Mouse (Mus musculus): ENCODE measurements around the gene Gm37240. TPM values are rescaled to one million over a fixed set of nuclear protein-coding genes. Genes with fewer than 3 reads are reported as not detected.

The Gm37240 gene
- polyA plus RNA-seq, 1 experiment from 2014 or later = 0.67 TPM

DNA sequence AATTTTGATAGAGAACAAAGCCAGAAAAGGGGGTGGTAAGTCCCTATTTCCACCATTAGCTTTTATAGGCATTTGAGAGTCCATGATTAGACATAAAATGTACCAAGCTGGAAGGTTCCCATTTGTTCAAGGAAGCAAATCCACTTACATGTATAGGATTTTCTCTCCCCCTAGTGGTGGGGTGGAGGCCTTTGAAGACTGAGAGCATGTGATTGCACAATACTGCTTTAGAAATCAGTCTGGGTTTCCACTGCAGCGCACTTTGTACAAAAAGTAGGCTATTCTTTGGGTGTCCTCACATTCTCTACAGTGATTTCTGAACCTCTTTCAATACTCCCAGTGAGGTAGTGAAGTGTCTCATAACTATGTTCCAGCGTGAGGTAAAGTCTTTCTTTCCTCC, 316.0 kb downstream of the Gm37240 start:
- Histone ChIP-seq H3K4me3 (ENCODE audit: low read depth, low read length) (no peak overlapping the region), H3K27me3 (ENCODE audit: control insufficient read depth, insufficient read depth, low read length) (no peaks in the 10 kb centered on the region), H3K4me1 (ENCODE audit: control insufficient read depth, insufficient read depth, low read length) (no peaks in the 10 kb centered on the region), H3K9me3 (ENCODE audit: control insufficient read depth, low read length) (no peaks in the 10 kb centered on the region), H3K36me3 (ENCODE audit: control insufficient read depth, insufficient read depth, low read length) (no peaks in the 10 kb centered on the region), H3K27ac (ENCODE audit: low read depth, low read length) (no peak overlapping the region), H3K4me2 (no peak overlapping the region), H3K9ac (ENCODE audit: low read length) (no peak overlapping the region)
- 71% methylated on average over 2 of the region's 2 CpGs for WGBS
- ATAC-seq (ENCODE audit: low FRiP score) = no peak
- peak; percentile 86 for DNase-seq (ENCODE audit: low spot score, missing footprints)

DNA sequence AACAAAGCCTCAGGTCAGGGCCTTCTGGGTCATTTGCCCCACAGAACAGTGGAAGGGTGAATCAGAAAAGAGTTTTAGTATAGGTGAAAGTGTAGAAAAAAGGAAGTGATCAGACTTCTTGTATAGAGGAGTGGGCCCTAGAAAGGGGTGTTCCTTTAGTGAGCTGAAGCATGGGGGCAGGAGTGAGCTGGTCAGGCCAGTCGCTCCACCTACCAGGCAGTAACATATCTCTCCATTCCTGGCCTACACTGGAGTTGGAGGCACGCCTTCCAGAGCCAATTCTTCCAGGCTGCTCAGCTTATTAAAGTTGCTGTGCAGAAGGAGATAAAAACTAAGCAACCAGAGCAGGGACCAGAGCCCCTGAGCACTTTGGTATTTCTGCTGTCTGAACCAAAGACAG, 322.7 kb downstream of the Gm37240 start:
- no peak overlapping the region for H3K9ac ChIP-seq (ENCODE audit: low read length)
- no peaks in the 10 kb centered on the region for H3K36me3 ChIP-seq (ENCODE audit: control insufficient read depth, insufficient read depth, low read length)
- H3K4me1 ChIP-seq (ENCODE audit: control insufficient read depth, insufficient read depth, low read length) = no peaks in the 10 kb centered on the region
- WGBS = 59% methylated on average over 2 of the region's 2 CpGs
- no peaks in the 10 kb centered on the region for H3K9me3 ChIP-seq (ENCODE audit: control insufficient read depth, low read length)
- ATAC-seq (ENCODE audit: low FRiP score) = no peak
- no peaks in the 10 kb centered on the region for H3K27me3 ChIP-seq (ENCODE audit: control insufficient read depth, insufficient read depth, low read length)
- H3K4me2 ChIP-seq = no peak overlapping the region
- H3K4me3 ChIP-seq (ENCODE audit: low read depth, low read length) = no peak overlapping the region
- H3K27ac ChIP-seq (ENCODE audit: low read depth, low read length) = no peak overlapping the region
- DNase-seq (ENCODE audit: low spot score, missing footprints) = no peak

DNA sequence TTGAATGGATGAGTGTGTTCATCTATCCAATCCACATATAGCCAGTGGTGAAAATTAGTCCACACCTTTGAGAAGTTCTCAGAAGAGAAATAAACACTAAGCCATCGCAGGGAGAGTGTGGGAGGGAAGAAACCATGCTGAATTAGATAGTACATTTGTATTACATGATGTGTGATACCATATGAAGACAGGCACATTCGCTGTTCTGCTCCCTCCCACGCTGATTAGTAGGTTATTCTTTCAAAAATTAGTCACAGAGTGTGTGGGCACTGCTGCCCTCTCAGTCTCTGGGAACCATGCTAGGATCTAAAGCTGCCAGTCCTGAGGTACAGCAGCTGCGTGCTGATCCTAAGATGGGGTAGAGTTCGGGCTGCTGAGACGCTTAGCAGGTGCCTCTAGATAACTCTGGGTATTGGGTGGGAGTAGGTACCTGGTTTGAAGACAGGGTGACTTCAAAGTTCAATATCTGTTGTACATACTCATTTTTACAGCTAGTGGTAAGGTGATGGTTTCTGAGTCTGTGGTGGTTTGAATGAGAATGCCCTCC, 333.5 kb downstream of the Gm37240 start:
- no peak overlapping the region for H3K27ac ChIP-seq (ENCODE audit: low read depth, low read length)

DNA sequence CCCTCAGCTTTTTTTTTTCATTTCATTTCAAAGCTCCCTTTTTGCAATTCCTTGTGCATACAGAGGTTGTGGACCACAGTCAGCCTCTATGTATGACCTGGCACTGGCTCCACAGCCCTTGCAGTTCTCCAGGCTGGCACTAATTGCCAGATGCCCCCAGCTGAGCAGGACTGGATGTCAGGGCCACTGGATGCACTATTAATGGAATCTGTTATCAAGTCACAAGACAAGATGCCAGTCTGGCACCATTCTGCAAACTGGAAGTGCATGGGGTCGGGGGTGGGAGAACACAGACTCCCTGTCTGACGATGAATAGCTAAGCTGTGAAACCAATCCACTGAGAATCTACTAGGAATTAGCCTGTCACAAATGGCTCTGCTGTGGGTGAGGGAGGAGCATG, 336.0 kb downstream of the Gm37240 start:
- H3K4me1 ChIP-seq (ENCODE audit: control insufficient read depth, insufficient read depth, low read length) = no peaks in the 10 kb centered on the region

More for the DNA sequence above, 333.5 kb downstream of the Gm37240 start:
- H3K4me2 ChIP-seq = no peak overlapping the region
- H3K4me3 ChIP-seq (ENCODE audit: low read depth, low read length) = no peak overlapping the region
- no peaks in the 10 kb centered on the region for H3K4me1 ChIP-seq (ENCODE audit: control insufficient read depth, insufficient read depth, low read length)
- no peak overlapping the region for H3K9ac ChIP-seq (ENCODE audit: low read length)
- no peaks in the 10 kb centered on the region for H3K27me3 ChIP-seq (ENCODE audit: control insufficient read depth, insufficient read depth, low read length)
- WGBS = 92% methylated on average over 6 of the region's 6 CpGs
- ATAC-seq (ENCODE audit: low FRiP score) (no peak), DNase-seq (ENCODE audit: low spot score, missing footprints) (no peak)
- H3K9me3 ChIP-seq (ENCODE audit: control insufficient read depth, low read length) = no peaks in the 10 kb centered on the region
- H3K36me3 ChIP-seq (ENCODE audit: control insufficient read depth, insufficient read depth, low read length) = no peaks in the 10 kb centered on the region

DNA sequence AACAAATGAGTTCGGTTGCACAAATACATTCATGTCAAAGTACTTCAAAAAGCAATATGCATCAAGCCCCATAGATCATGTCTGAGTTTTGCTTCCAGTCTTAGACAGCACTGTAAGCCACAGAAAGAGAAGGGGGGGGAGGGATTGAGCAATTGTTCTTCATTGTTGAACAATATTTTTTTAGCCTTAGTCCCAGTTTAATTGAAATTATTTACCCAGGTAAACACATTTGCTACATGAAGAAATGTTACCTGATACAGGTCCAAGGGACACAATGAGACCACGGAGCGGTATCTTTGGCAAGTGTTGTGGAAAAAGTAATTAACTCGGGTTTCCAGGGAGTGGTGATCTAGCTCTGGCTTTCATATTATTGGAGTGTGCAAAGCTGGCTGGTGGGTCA, 337.0 kb downstream of the Gm37240 start:
- H3K4me2 ChIP-seq = no peak overlapping the region
- H3K27me3 ChIP-seq (ENCODE audit: control insufficient read depth, insufficient read depth, low read length) = no peaks in the 10 kb centered on the region
- H3K4me3 ChIP-seq (ENCODE audit: low read depth, low read length) = no peak overlapping the region
- ATAC-seq (ENCODE audit: low FRiP score) (no peak), DNase-seq (ENCODE audit: low spot score, missing footprints) (no peak)
- H3K36me3 ChIP-seq (ENCODE audit: control insufficient read depth, insufficient read depth, low read length) = no peaks in the 10 kb centered on the region
- WGBS = 78% methylated on average over 4 of the region's 4 CpGs
- H3K9me3 ChIP-seq (ENCODE audit: control insufficient read depth, low read length) = no peaks in the 10 kb centered on the region
- H3K9ac ChIP-seq (ENCODE audit: low read length) = no peak overlapping the region
- H3K27ac ChIP-seq (ENCODE audit: low read depth, low read length) = no peak overlapping the region
- no peaks in the 10 kb centered on the region for H3K4me1 ChIP-seq (ENCODE audit: control insufficient read depth, insufficient read depth, low read length)

More for the DNA sequence above, 336.0 kb downstream of the Gm37240 start:
- no peak overlapping the region for H3K27ac ChIP-seq (ENCODE audit: low read depth, low read length)
- WGBS = 72% methylated on average over 2 of the region's 2 CpGs
- DNase-seq (ENCODE audit: low spot score, missing footprints) = no peak
- H3K27me3 ChIP-seq (ENCODE audit: control insufficient read depth, insufficient read depth, low read length) = no peaks in the 10 kb centered on the region
- ATAC-seq (ENCODE audit: low FRiP score) = no peak
- H3K4me3 ChIP-seq (ENCODE audit: low read depth, low read length) = no peak overlapping the region
- no peak overlapping the region for H3K9ac ChIP-seq (ENCODE audit: low read length)
- no peaks in the 10 kb centered on the region for H3K9me3 ChIP-seq (ENCODE audit: control insufficient read depth, low read length)
- no peak overlapping the region for H3K4me2 ChIP-seq
- no peaks in the 10 kb centered on the region for H3K36me3 ChIP-seq (ENCODE audit: control insufficient read depth, insufficient read depth, low read length)

GRCm38 (mm10) chr3:85543652-85544051, 343.7 kb downstream of the Gm37240 start:
- Histone ChIP-seq H3K36me3 (ENCODE audit: control insufficient read depth, insufficient read depth, low read length) (no peaks in the 10 kb centered on the region), H3K9ac (ENCODE audit: low read length) (no peak overlapping the region), H3K4me3 (ENCODE audit: low read depth, low read length) (no peak overlapping the region), H3K4me1 (ENCODE audit: control insufficient read depth, insufficient read depth, low read length) (no peaks in the 10 kb centered on the region), H3K4me2 (no peak overlapping the region), H3K9me3 (ENCODE audit: control insufficient read depth, low read length) (no peaks in the 10 kb centered on the region), H3K27me3 (ENCODE audit: control insufficient read depth, insufficient read depth, low read length) (no peaks in the 10 kb centered on the region), H3K27ac (ENCODE audit: low read depth, low read length) (no peak overlapping the region)
- WGBS = 56% methylated on average over 2 of the region's 2 CpGs
- peak; percentile 86 for DNase-seq (ENCODE audit: low spot score, missing footprints)
- ATAC-seq (ENCODE audit: low FRiP score) = no peak

- H3K36me3 ChIP-seq (ENCODE audit: control insufficient read depth, insufficient read depth, low read length) = no peaks in the 10 kb centered on the region
- no peak overlapping the region for H3K4me3 ChIP-seq (ENCODE audit: low read depth, low read length)
- no peaks in the 10 kb centered on the region for H3K9me3 ChIP-seq (ENCODE audit: control insufficient read depth, low read length)
- H3K9ac ChIP-seq (ENCODE audit: low read length) = no peak overlapping the region
- WGBS = 75% methylated on average over 3 of the region's 3 CpGs
- no peak for DNase-seq (ENCODE audit: low spot score, missing footprints)
- H3K27me3 ChIP-seq (ENCODE audit: control insufficient read depth, insufficient read depth, low read length) = no peaks in the 10 kb centered on the region
- H3K27ac ChIP-seq (ENCODE audit: low read depth, low read length) = no peak overlapping the region
- no peaks in the 10 kb centered on the region for H3K4me1 ChIP-seq (ENCODE audit: control insufficient read depth, insufficient read depth, low read length)
- H3K4me2 ChIP-seq = no peak overlapping the region
- no peak for ATAC-seq (ENCODE audit: low FRiP score)
Measured at GRCm38 (mm10) chr3:85542765-85543164, 344.6 kb downstream of the Gm37240 start.

DNA sequence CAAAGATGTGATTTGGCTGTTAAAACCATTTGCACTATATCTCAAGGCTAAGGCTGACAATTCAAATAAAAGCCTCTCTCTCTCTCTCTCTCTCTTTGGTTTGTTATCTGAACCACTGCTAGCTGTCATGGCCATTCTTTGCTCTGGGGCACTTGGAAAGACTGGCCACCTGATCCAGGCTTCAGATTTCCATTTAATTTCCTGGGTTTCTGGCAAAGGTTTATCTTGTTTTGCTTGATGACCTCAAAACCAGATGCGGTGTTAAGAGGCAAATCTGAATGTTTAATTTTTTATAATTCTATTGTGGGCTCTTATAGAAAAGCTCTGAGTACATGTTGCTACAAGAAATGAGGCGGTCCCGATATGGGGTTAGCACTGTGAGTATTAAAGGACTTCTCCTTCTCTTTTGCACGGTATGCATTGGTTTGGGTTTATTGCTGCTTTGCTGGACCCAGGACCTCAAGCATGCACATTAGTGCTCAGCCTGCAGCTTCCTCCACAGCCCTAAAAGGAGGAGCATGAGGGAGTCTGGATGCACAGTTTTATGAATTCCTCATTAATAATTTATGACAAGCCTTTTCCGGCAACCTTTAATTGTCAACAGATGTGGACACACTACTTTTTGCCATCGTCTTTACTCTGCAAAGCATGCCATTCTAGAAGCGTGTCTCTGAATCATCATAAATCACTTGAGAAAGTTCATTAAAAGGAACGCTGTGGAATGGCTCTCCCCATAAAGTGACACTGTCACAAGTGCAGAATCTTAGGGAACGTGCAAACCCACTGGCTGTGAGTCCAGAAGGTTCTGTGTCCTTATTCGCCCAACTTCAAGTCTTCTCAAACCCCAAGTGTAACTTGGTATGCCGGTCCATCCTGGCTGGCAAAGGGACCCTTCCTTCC, 351.4 kb downstream of the Gm37240 start:
- 85% methylated on average over 11 of the region's 11 CpGs for WGBS
- no peaks in the 10 kb centered on the region for H3K4me1 ChIP-seq (ENCODE audit: control insufficient read depth, insufficient read depth, low read length)
- no peak overlapping the region for H3K4me2 ChIP-seq
- H3K9me3 ChIP-seq (ENCODE audit: control insufficient read depth, low read length) = no peaks in the 10 kb centered on the region
- H3K27me3 ChIP-seq (ENCODE audit: control insufficient read depth, insufficient read depth, low read length) = no peaks in the 10 kb centered on the region
- no peak overlapping the region for H3K4me3 ChIP-seq (ENCODE audit: low read depth, low read length)
- H3K27ac ChIP-seq (ENCODE audit: low read depth, low read length) = no peak overlapping the region
- H3K36me3 ChIP-seq (ENCODE audit: control insufficient read depth, insufficient read depth, low read length) = no peaks in the 10 kb centered on the region
- peak; percentile 74 for DNase-seq (ENCODE audit: low spot score, missing footprints)
- no peak for ATAC-seq (ENCODE audit: low FRiP score)
- H3K9ac ChIP-seq (ENCODE audit: low read length) = no peak overlapping the region

DNA sequence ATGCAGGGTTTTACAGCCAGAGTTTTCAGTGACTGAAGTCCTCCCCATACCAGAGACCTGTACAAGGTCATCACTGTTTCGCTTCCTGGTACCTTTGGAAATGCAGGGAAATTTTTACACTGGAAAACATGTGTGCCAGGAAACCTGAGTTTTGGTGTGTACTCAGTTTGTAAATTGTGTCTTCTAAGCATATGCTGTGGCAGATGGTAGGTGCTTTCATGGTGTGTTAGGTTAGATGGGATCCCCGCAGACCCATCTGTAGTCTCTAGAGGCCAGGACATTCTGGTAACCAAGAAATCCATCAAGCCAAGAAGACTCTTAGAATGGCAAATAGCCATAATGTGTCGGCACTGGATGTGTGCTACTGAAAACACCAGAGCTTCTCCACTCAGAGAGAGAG, 352.3 kb downstream of the Gm37240 start:
- no peak overlapping the region for H3K4me3 ChIP-seq (ENCODE audit: low read depth, low read length)
- no peak overlapping the region for H3K4me2 ChIP-seq
- H3K9ac ChIP-seq (ENCODE audit: low read length) = no peak overlapping the region
- no peaks in the 10 kb centered on the region for H3K9me3 ChIP-seq (ENCODE audit: control insufficient read depth, low read length)
- H3K4me1 ChIP-seq (ENCODE audit: control insufficient read depth, insufficient read depth, low read length) = no peaks in the 10 kb centered on the region
- no peaks in the 10 kb centered on the region for H3K36me3 ChIP-seq (ENCODE audit: control insufficient read depth, insufficient read depth, low read length)
- DNase-seq (ENCODE audit: low spot score, missing footprints) (no peak), ATAC-seq (ENCODE audit: low FRiP score) (no peak)
- H3K27me3 ChIP-seq (ENCODE audit: control insufficient read depth, insufficient read depth, low read length) = no peaks in the 10 kb centered on the region
- H3K27ac ChIP-seq (ENCODE audit: low read depth, low read length) = no peak overlapping the region
- WGBS = 90% methylated on average over 3 of the region's 3 CpGs

All from midbrain, embryonic 11.5 days (tissue).